Mouse (Mus musculus): Measurements from ENCODE around the gene Msh4.
"Not testable (repeated sequence)": the region's sequence is repeated elsewhere in the genome, so short reads cannot be mapped to it uniquely, and the experiment has no call there.

The Msh4 gene

DNA sequence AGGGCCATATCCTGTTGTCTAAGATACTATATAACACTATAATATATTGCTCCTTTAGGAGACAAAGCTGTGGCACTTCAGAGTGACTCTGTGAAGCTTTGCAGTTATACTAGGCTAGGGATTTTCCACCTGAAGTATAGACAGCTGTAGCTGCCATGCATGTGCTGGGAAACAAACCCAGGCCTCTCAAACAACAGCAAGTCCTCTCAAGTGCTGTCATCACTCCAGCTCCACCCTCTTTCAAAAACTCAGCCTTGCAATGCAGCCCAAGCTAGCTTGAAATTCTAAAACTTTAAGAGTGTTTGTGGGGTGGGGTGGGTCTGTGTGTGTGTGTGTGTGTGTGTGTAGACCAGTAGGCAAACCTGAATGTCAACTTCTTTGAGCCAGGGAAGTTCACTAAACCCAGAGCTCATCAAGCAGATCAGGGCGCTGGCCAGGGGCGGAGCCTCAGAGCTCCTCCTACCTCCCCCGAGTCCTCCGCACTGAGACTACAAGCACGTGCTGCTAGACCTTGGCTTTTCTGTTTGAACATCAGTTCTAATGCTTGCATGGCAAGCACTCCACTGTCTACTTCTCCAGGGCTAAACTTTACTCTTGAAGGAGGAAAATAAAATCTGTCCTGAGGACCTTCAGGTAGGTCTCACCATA lies 56.4 kb downstream of the Msh4 start:
- DNase-seq (ENCODE audit: low read depth) = no peak

DNA sequence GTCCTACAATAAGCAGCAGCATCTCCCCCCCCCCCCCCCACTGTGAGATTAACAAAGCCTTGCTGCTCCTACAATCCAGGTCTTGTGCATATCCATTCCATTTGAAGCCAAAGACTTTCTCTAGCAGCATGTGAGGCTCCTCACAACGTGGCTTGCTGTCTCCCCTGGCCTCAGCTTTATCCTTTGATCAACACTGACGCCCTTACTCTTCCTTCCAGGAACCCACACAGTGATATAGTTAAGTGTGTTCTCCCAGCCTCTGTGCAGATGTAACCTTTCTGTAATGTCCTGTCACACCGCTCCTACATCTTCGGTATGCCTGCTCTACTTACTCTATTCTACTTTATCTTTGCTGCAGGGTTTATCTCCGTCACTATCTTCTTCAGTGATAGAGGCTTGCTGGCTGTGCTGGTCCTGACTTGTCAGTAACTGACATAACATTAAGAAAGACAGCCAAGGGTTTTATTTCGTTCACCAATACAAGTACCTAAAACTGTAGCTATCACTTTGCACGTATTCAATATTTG lies 58.7 kb downstream of the Msh4 start:
- DNase-seq (ENCODE audit: low read depth) = no peak

DNA sequence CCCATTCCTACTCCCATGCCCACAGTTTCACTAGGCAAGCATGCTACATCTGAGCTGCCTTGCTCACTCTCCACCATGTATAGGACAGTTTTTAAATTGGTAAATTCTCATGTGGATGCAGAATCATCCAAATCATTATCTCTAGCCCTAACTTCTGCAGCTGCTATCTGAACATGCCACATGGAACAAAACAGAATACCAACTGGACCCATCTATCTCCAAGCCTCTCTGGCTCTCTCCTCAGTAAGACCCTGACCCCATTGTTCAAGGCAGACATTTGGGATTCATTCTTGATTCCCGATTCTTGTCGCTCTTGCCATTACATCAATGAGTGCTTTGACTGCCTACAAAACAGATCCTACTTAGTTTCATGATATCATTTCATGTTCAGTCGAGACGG lies 59.8 kb downstream of the Msh4 start:
- no peak for DNase-seq (ENCODE audit: low read depth)

DNA sequence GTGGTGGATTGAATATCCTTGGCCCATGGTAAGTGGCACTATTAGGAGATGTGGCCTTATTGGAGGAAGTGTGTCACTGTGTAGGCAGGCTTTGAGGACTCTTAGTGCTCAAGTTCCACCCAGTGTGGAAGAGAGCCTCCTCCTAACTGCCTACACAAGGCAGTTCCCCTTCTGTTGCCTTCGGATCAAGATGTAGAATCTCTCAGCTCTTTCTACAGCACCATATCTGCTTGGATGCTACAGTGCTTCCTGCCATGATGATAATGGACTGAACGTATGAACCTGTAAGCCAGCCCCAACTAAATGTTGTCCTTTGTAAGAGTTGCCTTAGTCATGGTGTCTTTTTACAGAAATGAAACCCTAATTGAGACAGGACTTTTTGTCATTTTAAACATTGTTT lies 60.4 kb downstream of the Msh4 start:
- DNase-seq (ENCODE audit: low read depth) = no peak

- no peak for DNase-seq (ENCODE audit: low read depth)
Observed at GRCm38 (mm10) chr3:153844757-153845156, 61.2 kb downstream of the Msh4 start.

DNA sequence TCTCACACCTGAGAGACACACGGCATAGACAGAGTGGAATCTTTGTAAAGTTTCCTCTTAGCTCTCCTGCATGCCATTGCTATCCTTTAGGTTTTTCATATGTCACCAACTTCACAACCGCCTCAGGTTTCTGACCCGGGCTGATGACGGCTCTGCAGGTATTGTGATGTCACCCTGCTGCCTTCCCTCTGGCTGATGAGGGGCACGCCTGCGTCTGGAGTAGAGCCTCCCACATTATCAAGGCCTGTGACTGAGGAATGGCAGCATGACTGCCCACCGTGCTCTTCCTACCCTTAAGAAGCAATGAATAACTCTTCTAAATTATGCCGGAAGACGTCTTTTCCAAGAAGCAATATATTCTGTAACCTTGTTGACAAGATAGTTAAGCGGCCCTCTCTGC lies 61.9 kb downstream of the Msh4 start, which contains the start of gene Asb17:
Gene Asb17, plus strand, starts transcription at position 180 of the 400 bp plus-strand sequence.
- no peak for DNase-seq (ENCODE audit: low read depth)

GRCm38 (mm10) chr3:153837593-153837992 lies 68.3 kb downstream of the Msh4 start:
- peak; percentile 83 for DNase-seq (ENCODE audit: low read depth)

- no peak for DNase-seq (ENCODE audit: low read depth)
Observed at GRCm38 (mm10) chr3:153836316-153836715, 69.6 kb downstream of the Msh4 start.

GRCm38 (mm10) chr3:153835455-153836086 lies 70.4 kb downstream of the Msh4 start:
- peak; percentile 80 for DNase-seq (ENCODE audit: low read depth)

DNA sequence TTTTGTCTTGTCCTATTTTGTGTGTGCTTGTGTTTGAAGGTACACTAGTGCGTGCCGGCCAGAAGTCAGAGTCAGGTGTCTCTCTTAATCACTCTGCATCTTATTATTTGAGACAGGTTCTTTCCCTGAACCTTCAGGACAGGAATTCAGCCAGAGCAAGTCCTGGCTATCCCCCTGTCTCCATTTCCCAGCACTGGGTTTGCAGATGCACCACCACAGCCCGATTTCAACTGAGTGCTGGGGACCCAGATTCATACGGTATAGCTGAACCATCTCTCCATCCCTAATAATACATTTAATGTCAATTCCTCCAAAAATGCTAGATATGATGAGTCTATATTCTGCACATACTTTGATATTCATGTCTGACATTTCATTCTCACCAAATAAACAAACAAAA lies 71.9 kb downstream of the Msh4 start:
- DNase-seq (ENCODE audit: low read depth) = no peak

GRCm38 (mm10) chr3:153832654-153832945 lies 73.3 kb downstream of the Msh4 start:
- DNase-seq (ENCODE audit: low read depth) = no peak

DNA sequence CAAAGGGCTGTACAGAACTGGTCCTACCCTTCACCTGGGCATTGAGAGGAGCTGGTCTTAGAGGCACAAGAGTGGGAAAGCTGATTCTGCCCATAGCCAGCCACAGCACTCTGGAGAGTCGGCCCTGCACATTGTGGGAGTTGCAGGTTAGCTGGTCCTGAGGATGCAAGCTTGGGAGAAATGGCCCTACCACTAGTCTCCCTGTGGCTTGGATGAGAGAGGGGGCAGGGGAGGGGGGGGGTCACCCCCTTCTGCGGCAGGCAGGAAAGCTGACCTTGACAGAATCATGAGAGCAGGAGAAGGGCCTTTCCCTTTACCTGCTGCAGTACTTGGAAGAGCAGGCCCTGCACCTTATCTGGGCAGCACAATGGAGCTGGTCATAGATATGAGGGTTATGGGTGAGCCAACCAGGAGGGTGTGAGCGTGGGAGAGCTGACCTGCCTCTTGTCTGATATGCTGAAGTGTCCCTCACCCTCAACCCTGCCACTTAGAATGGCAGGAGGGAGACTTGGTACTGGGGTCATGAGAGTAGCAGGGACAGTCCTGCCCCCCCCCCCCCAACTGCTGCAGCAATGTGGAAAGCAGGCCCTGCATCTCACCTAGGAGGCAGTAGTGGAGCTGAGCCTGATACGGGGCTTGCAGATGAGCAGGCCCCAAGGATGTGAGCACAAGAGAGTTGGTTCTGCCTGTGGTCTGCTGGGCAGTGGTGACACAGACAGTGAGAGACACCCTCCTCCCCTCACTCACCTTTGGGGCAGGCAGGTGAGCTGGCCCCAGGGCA lies 73.9 kb downstream of the Msh4 start:
- DNase-seq (ENCODE audit: low read depth) = no peak

GRCm38 (mm10) chr3:153831014-153831872 lies 74.7 kb downstream of the Msh4 start:
- peak; percentile 43 for DNase-seq (ENCODE audit: low read depth)

DNA sequence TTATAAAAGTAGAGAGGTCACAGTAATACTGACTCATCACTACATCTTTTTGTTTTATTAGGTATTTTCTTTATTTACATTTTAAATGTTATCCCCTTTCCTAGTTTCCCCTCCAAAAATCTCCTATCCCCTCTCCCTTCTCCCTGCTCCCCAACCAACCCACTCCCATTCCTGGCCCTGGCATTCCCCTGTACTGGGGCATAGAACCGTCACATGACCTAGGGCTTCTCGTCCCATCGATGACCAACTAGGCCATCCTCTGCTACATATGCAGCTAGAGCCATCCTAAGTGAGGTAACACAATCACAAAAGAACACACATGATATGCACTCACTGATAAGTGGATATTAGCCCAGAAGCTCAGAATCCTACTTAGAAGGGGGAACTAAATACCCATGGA lies 76.2 kb downstream of the Msh4 start:
- DNase-seq (ENCODE audit: low read depth) = not testable (repeated sequence)

DNA sequence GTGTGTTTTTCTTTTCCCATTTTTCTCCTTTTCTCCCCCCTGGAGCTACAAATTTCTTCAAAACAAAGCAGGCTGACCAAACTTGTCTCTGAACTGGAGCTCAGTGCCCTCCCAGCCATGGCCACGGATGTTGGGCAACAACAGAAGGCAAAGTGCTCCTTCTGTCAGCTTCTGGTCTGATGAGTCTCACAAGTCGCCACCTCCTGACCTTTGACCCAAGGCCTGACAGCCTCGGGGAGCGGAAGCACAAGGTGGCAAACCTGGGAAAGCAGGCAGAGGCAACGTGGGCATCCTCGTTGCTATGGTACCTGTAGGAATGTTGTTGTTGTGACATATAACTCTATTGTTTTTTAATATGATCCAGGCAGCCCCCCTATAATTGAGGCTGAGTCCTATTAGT lies 79.3 kb downstream of the Msh4 start:
- peak; percentile 8 for DNase-seq (ENCODE audit: low read depth)

- DNase-seq (ENCODE audit: low read depth) = no peak
Observed at GRCm38 (mm10) chr3:153825197-153825596, 80.7 kb downstream of the Msh4 start.

DNA sequence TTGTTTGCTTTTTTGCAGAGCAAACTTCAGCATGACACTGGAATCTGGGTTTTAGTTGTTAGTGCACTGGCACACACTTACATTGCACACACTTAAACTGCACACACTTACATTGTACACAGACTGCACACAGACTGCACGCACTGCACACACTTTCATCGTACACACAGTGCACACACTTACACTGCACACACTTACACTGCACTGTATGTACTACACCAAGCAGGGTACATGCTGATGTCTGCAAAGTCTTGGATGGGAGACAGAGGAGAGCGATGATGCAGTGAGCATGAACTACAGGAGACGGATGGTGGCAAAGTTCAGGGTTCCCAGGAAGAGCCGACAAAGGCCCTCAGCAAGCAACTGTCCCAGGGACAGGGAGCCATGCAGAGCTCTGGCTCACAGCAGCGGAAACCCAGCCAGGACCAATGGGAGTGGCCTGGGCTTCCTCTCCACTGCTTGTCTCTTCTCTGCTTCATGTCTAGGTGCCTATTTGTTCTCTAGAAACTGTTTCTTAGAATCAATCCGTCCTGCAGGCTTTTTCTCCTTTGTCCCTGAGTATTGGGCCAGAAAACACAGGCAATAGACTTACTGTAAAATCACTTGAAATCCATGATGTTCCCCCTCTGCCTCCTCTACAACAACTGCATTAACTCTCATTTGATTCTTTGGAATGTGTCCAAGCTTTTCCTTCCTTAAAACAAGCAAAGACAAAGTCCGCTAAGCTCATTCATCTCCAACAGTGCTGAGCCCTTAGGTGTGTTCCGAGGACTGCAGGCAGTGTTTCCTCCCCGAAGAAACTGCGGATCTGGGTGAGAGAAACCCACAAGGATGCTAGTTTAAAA lies 82.0 kb downstream of the Msh4 start:
- DNase-seq (ENCODE audit: low read depth) = no peak

DNA sequence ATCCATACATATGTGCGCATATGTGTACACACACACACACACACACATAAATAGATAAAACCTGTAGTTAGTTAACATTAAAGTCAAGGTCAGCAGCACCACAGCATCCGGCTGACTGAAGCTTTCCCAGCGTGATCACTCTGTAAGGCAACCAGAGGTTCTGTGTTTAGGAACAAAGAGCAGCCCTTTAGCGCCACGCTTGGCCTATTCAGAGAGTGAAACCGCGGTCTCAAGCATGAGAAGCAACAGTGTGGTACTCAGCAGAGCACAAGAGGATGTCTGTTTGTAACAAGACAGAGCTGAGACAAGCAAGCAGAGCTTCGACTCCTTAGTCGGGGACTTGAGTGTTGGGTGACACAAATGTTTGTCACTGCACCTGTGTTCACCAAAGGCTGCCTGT lies 86.5 kb downstream of the Msh4 start:
- no peak for DNase-seq (ENCODE audit: low read depth)

DNA sequence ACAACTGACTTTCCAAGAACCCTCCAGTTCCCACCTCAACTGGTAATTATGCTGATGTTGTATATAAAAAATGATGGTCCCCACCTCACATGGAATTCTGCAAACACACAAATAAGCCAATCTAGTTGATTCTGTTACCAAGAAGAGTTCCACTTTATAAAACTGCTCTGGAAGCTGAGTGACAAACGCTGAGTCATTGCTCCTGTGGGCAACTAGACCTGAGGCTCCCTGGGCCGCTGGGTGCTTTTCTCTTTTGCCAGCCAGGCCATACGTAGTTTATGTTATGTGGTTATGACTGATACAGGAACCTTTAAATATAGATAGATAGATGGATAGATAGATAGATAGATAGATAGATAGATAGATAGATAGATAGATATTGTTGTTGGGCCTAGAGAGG lies 87.2 kb downstream of the Msh4 start:
- DNase-seq (ENCODE audit: low read depth) = peak; percentile 15

DNA sequence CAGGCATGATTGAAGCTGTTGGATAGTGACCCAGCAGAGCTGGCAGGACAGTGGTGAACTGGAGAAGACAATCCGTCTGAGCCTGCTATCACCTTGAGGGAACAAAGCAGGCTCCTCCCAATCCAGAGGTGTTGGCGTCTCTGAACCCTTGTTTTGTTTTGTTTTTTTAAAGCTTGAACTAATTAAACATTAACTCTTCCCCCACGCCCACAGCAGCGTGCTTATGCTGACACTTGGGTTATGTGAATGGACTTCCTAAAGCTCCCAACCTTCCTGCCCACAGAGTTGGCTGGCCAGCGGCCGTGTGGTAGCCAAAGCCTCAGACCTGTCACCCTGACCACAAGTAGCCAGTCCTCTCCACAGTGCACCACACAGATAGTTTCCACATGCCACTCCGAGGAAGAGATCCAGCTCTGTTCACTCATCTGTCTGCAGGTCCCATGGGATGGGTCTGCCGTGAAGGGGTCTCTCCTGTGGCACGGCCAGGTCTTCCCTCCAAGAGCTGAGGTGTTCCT lies 88.5 kb downstream of the Msh4 start:
- no peak for DNase-seq (ENCODE audit: low read depth)

GRCm38 (mm10) chr3:153814026-153814425 lies 91.9 kb downstream of the Msh4 start:
- no peak for DNase-seq (ENCODE audit: low read depth)
